Mouse (Mus musculus) heart, adult 8-10 months (tissue): Measurements from ENCODE around the gene Obp2a. TPM values are rescaled to one million over a fixed set of nuclear protein-coding genes. Genes with fewer than 3 reads are reported as not detected.
"Not testable (repeated sequence)": the region's sequence is repeated elsewhere in the genome, so short reads cannot be mapped to it uniquely, and the experiment has no call there.

Experiments
- DNase-seq: peaks from one replicate; pipeline ENCODE4 v3.0.0; 2022; ENCODE audit warnings: low spot score
- total RNA-seq, 4 experiments: library from RNA; stranded (reverse); gene quantifications; 2 replicates each; pipeline ENCODE4 v1.2.4; 2022

The Obp2a gene
- total RNA-seq, 4 experiments from 2014 or later, result 0.37 TPM; not detected in 3

GRCm38 (mm10) chr2:25709791-25710190 is 9.9 kb downstream of the Obp2a start:
- DNase-seq, result not testable (repeated sequence)

GRCm38 (mm10) chr2:25711641-25712040 is 11.8 kb downstream of the Obp2a start:
- DNase-seq, result not testable (repeated sequence)

GRCm38 (mm10) chr2:25717222-25717621 is 17.4 kb downstream of the Obp2a start:
- no peak for DNase-seq

- DNase-seq, result no peak
Observed at GRCm38 (mm10) chr2:25733199-25733930, 33.5 kb downstream of the Obp2a start.

- not testable (repeated sequence) for DNase-seq
Observed at GRCm38 (mm10) chr2:25736709-25737108, 36.9 kb downstream of the Obp2a start, which contains the start of gene Obp2b. Gene Obp2b, plus strand, starts transcription at chr2:25737009.

- no peak for DNase-seq
Observed at GRCm38 (mm10) chr2:25741671-25742070, 41.8 kb downstream of the Obp2a start.

Other genes with a start within 250 kb of the Obp2a start
- gene Clic3, start 243.2 kb upstream of the Obp2a start, total RNA-seq, result 1 to 10 TPM; 1.3 to 3.6 (median 2.3) TPM
- 10 to 100 TPM; 21.4 to 30.7 (median 23.3) TPM for gene Paxx, start 238.9 kb upstream of the Obp2a start, total RNA-seq
- 1,000 to 10,000 TPM in 1 of 4 experiments, 100 to 1,000 TPM in 3; 350 to 1,004 (median 621) TPM for gene Ptgds, start 230.0 kb upstream of the Obp2a start, total RNA-seq
- gene Lcn12, start 206.1 kb upstream of the Obp2a start, total RNA-seq, result not detected
- gene Fbxw5, start 199.3 kb upstream of the Obp2a start, total RNA-seq, result 100 to 1,000 TPM in 1 of 4 experiments, 10 to 100 TPM in 3; 79.4 to 105 (median 88.7) TPM
- 1 to 10 TPM; 1.7 to 2.6 (median 2.0) TPM for gene C8g, start 198.3 kb upstream of the Obp2a start, total RNA-seq
- gene Traf2, start 153.1 kb upstream of the Obp2a start, total RNA-seq, result 10 to 100 TPM; 11.8 to 16.3 (median 13.8) TPM
- gene Edf1, start 142.2 kb upstream of the Obp2a start, total RNA-seq, result 100 to 1,000 TPM; 156 to 257 (median 210) TPM
- 1 to 10 TPM; 1.1 to 2.2 (median 1.5) TPM for gene Mamdc4, start 125.2 kb upstream of the Obp2a start, total RNA-seq
- 10 to 100 TPM; 58.2 to 72.2 (median 65.4) TPM for gene Phpt1, start 124.8 kb upstream of the Obp2a start, total RNA-seq
- under 1 TPM; 0.09 to 0.38 (median 0.25) TPM for gene Ajm1, start 118.3 kb upstream of the Obp2a start, total RNA-seq
- gene Rabl6, start 91.5 kb upstream of the Obp2a start, total RNA-seq, result 10 to 100 TPM; 67.3 to 75.3 (median 71.3) TPM
- not detected for gene Ccdc183, start 82.4 kb upstream of the Obp2a start, total RNA-seq
- 10 to 100 TPM; 32.0 to 42.2 (median 38.6) TPM for gene Tmem141, start 78.0 kb upstream of the Obp2a start, total RNA-seq
- 1 to 10 TPM; 3.4 to 6.0 (median 4.3) TPM for gene Fcna, start 72.0 kb upstream of the Obp2a start, total RNA-seq
- 1 to 10 TPM in 2 of 4 experiments, under 1 TPM in 2; 0.50 to 1.3 (median 0.97) TPM for gene Lcn8, start 46.9 kb upstream of the Obp2a start, total RNA-seq
- not detected for gene Lcn5, start 42.1 kb upstream of the Obp2a start, total RNA-seq
- not detected for gene Lcn6, start 23.3 kb upstream of the Obp2a start, total RNA-seq
- gene Lcn10, start 17.3 kb upstream of the Obp2a start, total RNA-seq, result not detected
- 10 to 100 TPM; 14.2 to 21.0 (median 15.6) TPM for gene Bmyc, start 6.7 kb downstream of the Obp2a start, total RNA-seq
- gene Obp2b, start 37.0 kb downstream of the Obp2a start, total RNA-seq, result not detected
- not detected for gene Lcn3, start 65.5 kb downstream of the Obp2a start, total RNA-seq
- gene Lcn11, start 77.0 kb downstream of the Obp2a start, total RNA-seq, result not detected
- gene Gm13539, start 82.2 kb downstream of the Obp2a start, total RNA-seq, result not detected
- not detected for gene Glt6d1, start 115.8 kb downstream of the Obp2a start, total RNA-seq
- not detected for gene Lcn9, start 123.1 kb downstream of the Obp2a start, total RNA-seq
- gene Sohlh1, start 147.2 kb downstream of the Obp2a start, total RNA-seq, result not detected
- under 1 TPM; 0.44 to 0.90 (median 0.59) TPM for gene Kcnt1, start 163.7 kb downstream of the Obp2a start, total RNA-seq